Mouse (Mus musculus) left cerebral cortex, postnatal 10 days (tissue): ENCODE measurements around the gene Mdm2. TPM values are rescaled to one million over a fixed set of nuclear protein-coding genes. Genes with fewer than 3 reads are reported as not detected.
"Not testable (repeated sequence)": the region's sequence is repeated elsewhere in the genome, so short reads cannot be mapped to it uniquely, and the experiment has no call there.

Experiments
- DNase-seq, 2 experiments: peaks; one replicate each; pipeline ENCODE4 v3.0.0; 2021 to 2022; ENCODE audit warnings: low spot score in 2 of 2, mixed read lengths in 1 of 2; ENCODE audit errors: extremely low spot score in 1 of 2
- intact Hi-C: fragments of 180-260 bp; cut with DNase I; formaldehyde crosslinking; loops from one replicate; pipeline ENCODE4 v1.15.1; 2025
- total RNA-seq, 2 experiments: library from RNA; stranded (reverse); gene quantifications; 2 replicates each; pipeline ENCODE4 v1.2.3; 2021

Gene Mdm2
- total RNA-seq, 2 experiments from 2014 or later: 39.5 to 42.1 TPM

GRCm38 (mm10) chr10:117736573-117736972 lies 26.0 kb upstream of the Mdm2 start:
- no peak for DNase-seq
- intact Hi-C loops: no loop called here

DNA sequence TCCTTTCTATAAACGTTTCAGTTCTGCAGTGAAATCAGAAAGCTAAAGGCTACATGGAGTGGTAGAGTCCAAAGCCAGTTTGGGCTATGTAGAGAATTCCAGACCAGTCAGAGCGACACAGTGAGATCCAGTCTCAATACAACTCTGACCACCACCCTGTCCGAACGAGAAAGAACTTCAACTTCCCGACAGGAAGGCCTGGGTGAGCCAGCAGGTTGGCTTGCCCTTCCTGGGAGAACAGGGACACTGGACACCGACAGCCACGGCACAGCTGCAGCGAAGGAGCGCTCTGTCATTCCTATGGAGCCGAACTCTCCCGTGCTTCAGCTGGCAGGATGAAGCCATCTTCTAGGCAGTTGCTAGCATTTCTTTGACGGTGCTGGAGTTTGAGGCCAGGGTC lies 24.8 kb upstream of the Mdm2 start:
- DNase-seq, intact Hi-C loops: not testable (repeated sequence)

DNA sequence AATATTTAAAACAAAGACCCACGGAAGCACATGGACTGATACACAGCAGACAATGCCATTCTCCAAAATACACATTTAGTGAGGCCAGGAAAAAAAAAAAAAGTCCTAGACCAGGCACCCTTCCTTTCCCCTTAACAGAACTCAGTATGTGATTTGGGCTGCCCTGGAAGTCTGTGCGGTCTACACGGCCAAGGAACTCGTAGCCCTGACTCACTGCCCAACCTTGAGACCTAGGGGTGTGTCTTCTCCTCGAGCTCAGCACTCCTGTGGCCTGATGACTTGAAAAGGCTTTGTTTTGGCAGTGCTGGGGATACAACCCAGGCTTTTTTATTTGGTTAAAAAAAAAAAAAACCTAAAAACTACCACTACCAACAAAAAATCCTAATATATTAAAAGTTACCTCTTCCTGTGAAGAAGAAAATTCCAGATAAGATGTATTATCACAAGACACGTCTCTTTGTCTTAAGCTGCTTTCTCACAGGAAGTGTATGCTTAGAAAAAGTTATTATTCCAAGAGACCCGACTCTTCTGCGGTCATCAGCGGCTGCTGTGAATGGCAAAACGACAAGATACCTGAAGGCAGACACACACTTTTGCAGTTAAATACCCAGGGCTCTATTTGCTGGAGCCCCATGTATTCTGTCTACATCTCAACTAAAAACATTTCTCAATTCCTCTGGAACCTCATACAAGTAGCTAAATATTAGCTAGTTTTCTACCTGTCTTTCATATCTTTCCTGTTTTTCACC lies 23.7 kb upstream of the Mdm2 start:
- intact Hi-C loops, DNase-seq: not testable (repeated sequence)

- intact Hi-C loops, DNase-seq: not testable (repeated sequence)
Measured at GRCm38 (mm10) chr10:117733626-117734025, 23.1 kb upstream of the Mdm2 start.

DNA sequence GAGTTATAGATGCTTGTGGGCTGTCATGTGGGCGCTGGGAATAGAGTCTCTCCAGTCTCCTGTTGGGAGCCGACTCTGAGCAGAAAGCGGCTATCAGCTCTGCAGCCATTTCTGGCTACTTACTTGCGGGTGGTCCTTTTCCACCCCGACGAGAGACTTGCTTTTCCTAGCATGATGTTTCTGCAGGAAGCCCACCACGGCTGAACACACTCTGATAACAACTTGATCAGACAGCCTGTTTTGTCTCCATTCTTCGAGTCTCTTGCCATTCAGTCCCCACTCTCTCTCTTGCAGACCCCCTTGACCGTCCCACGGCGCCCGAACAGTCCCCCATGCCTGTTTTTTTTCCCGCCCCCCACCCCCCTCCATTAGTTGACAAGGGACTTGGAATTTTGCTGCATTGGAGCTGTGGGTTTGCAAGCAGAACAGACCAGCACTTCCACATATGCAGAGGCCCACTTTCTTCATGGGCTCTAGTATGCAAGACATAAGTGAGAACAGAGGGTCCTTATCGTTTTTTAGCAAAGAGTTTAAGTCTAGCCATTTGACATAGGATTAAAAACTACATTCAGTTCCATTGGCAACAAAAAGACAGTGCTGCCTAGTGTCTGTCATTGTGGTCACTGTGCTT lies 22.5 kb upstream of the Mdm2 start:
- intact Hi-C loops: no loop called here
- DNase-seq: no peak

DNA sequence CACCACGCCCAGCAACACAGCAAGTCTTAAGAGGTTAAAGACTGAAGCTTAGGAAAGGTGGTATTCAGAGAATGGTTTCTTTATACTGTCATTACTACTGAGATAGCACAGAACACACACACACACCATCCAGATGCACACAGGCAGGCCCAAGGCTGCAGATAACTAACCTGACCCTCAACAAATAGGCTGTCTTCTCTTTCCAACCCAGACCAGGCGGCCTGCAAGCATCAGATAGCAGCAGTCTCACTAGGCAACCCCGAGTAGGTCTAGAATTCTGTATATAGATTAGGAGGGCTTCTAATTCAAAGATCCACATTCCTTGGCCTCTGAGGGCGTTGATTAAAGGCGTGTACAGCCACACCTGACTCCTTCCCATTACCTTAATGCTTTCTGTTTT lies 21.6 kb upstream of the Mdm2 start:
- intact Hi-C loops: no loop called here
- DNase-seq: no peak

DNA sequence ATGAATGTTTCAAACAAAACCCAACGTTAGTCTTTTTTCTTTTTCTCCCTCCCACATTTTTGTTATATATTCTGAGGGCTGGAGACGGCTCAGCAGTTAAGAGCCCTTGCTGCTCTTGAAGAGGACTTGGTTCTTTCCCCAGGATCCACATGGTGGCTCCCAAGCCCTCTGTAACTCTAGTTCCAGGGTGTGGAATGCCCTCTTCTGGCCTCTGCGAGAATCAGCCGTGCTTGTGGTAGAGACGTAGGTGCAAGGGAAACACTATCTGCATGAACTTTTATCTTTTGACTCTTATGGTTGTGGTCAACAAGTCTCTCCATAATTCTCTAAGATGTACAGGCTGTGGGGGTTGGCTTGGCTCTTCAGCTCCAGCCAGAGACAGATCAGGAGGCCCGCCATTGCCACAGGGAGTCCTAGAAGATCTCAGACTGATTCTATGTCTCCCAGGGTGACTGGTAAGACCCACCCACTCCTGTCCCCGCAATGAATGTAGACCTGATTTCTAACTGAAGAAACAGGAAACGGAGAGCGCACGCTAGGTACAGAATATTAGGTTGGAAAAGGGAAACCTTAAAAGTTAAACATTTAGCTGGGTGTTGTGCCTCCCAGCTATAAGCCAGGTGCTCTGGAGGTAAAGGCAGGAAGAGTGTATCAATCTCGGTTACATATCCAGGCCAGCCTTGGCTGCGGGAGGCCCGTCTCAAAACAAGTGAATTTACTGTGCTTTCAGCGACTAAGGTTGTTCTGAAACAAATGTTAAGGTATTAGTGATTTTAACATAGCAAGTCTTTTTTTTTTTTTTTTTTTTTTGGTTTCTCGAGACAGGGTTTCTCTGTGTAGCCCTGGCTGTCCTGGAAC lies 20.9 kb upstream of the Mdm2 start:
- peak in 1 of 2 experiments; percentile 52 for DNase-seq
- intact Hi-C loops: no loop called here

- intact Hi-C loops: no loop called here
- no peak for DNase-seq
Measured at GRCm38 (mm10) chr10:117730637-117731203, 20.2 kb upstream of the Mdm2 start.

DNA sequence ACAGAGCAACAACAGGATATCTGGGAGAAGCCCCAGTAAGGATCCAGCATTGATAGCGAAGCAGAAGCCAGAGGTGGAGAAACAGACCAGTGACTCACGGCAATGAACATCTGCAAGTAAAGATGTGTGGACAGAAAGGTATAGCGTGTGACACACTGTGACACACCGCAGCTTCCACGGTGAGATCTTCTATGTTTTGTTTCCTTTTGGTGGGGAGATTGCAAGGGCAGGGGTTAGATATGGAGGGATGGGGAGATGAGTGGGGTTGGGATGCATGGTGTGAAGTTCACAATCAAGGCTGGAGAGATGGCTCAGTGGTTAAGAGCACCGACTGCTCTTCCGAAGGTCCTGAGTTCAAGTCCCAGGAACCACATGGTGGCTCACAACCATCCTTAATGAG lies 19.6 kb upstream of the Mdm2 start:
- intact Hi-C loops: no loop called here
- no peak for DNase-seq

GRCm38 (mm10) chr10:117729139-117729814 lies 18.7 kb upstream of the Mdm2 start:
- intact Hi-C loops: no loop called here
- DNase-seq: no peak

DNA sequence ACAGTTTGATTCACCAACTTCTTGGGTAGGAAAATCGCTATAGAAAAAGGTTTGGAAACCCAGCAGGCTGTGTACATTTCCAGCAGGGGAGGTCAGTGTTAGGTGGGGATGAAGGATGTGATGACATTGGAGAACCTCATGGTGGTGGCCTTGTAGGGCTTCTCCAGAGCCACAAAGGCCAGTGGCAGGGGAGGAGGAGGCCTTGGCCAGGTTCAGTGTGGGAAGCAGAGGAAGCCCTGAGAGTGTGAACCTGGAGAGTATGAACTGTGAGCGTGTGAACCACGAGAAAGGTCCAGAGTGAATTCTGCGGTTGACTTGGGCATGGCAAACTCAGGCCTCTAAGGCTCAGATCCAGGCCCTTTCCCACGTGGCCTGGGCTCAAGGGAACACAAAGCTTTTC lies 18.0 kb upstream of the Mdm2 start:
- intact Hi-C loops: no loop called here
- DNase-seq: no peak

DNA sequence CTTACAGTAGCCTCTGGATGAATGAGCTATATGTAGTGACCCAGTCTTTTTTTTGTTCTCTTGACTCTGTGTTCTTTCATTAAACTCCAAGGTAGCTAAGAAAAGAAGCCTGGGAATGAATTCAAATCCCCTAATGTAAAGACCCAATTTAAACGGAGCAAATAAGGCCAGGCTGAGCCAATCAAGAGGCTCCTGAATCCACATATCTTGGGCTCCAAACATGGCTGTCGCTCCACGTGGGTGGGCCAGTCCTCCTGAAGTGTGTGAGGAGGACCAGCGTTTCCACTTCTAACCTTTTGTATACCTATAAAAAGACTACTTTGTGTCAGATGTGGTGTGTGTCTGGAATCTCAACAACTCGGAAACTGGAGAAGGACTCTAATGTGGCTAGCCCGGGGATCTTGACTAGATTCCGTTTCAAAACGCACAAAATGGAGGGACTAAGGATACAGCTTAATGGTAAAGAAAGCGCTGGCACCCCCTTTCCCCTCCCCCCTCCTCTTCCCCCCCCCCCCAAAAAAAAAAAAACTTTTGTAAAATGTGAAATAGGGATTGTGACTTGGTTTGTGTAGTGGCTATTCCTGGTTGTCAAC lies 17.1 kb upstream of the Mdm2 start:
- no peak for DNase-seq
- intact Hi-C loops: no loop called here

DNA sequence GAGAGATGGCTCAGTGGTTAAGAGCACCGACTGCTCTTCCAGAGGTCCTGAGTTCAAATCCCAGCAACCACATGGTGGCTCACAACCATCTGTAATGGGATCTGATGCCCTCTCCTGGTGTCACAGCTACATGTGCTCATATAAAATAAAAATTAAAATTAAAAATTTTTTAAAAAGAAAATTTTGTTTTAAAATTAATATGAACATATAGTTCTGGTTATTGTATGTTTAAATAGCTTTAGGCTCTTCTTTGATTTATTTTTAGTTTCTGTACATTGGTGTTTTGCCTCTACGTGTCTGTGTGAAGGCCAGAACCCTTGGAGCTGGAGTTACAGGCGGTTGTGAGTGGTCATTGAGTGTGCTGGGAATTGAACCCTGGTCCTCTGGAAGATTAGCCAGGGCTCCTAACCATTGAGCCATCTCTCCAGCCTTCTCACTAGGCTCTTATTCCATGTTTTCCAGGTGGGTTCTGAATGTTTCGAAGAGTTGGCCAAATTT lies 16.4 kb upstream of the Mdm2 start:
- no peak for DNase-seq
- intact Hi-C loops: no loop called here

DNA sequence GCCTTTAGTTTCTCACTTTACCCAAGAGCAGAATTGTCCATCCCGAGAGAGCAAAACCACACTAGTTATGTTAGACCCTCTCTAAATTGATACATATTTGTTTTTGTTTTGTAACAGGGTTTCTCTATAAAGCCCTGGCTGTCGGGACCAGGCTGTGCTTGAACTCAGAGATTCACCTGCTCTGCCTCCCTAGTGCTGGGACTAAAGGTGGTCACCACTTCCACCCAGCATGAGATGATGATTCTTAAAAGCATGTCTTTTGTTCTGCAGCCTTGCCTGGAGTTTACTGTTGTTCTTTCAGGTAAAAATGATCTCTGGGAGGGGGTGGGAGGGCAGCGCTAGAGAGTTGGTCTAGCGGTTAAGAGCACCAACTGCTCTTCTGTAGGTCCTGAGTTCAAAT lies 15.8 kb upstream of the Mdm2 start:
- no peak for DNase-seq
- intact Hi-C loops: no loop called here

GRCm38 (mm10) chr10:117725671-117726070 lies 15.1 kb upstream of the Mdm2 start:
- intact Hi-C loops: no loop called here
- no peak for DNase-seq

DNA sequence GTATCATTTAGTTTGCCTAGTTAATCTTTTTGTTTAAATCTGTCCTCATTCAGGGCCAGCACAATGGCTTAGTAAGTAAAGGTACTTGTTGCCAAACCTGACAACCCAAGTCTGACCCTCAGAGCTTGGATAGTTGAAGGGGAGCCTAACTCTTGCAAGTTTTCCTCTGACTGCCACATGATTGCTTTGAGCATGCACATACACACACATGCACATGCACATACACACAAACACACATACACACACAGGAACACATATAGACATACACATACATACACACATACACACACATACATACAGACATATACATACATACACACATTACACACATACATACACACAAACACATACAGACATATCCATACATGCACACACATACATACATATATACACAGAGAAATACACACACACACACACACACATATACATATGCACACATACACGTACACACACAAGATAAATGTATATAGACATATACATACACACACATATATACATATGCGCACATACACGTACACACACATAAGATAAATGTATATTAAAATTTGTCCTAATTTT lies 14.3 kb upstream of the Mdm2 start:
- intact Hi-C loops: no loop called here
- no peak for DNase-seq

DNA sequence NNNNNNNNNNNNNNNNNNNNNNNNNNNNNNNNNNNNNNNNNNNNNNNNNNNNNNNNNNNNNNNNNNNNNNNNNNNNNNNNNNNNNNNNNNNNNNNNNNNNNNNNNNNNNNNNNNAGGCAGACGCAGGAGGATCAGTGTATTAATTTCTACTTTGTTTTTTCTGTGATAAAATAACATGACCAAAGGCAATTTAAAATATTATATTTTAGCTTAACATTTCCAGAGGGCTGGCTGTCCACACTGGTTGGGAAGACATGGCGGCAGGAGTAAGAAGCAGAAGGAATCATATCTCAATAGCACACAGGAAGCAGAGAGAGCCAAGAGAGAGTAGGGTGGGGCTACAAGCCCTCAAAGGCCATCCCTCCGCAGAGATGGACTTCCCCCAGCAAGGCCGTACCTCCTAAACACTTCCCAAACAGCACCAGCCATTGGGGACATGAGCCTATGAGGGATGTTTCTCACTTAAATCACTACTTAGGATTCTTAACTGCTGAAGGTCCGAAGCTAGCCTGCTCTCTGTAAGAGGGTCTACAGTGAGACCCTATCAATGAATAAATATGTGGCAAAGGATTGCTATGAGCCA lies 13.7 kb upstream of the Mdm2 start:
- intact Hi-C loops: no loop called here

More for the DNA sequence above, 13.7 kb upstream of the Mdm2 start:
- DNase-seq: no peak
